Mouse (Mus musculus) cerebral cortex, adult 2 months (tissue): Measurements from ENCODE around the gene Bbc3.

Experiments used
- WGBS: fragments of 180-500 bp; shearing (Covaris S2); methylation state at CpG from one replicate; pipeline ENCODE4 v1.1.7; 2018; 5-methylcytosine and 5-hydroxymethylcytosine counted together

Gene Bbc3

DNA sequence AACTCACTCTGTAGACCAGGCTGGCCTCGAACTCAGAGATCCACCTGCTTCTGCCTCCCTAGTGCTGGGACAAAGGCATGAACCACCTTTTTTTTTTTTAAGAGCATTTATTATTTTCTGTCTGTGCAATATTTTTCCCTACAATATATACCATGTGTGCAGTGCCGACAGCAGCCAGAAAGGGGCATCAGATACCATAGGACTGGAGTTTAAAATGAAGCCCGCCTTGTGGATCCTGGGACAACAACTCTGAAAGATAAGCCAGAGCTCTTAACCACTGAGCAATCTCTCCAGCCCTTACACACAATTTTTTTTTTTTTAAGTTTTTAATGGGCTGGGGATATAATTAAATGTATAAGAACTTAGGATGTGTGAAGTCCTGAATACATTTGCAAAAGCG, 13.8 kb upstream of the Bbc3 start:
- 22% methylated on average over 4 of the region's 4 CpGs for WGBS

DNA sequence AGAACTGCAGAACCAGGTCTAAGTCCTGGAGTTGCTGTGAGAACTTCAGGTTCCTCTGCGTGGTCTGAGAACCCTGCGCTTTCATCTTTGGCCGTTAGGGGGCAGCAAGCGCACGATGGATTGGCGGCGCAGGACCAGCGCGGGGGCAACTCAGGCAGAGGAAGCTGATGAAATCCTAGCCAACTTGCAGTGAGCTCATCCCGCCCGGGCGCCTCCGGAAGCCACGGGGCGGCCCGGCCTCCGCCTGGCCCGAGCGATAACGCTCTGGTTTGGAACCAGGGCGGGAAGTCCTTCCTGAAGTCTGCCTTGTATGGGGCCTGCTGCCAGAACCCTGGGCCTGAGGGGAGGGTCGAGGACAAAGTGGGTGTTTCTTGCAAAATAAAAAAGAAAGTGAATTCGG, 13.4 kb upstream of the Bbc3 start:
- WGBS, result under 1% methylated on average over 23 of the region's 23 CpGs

DNA sequence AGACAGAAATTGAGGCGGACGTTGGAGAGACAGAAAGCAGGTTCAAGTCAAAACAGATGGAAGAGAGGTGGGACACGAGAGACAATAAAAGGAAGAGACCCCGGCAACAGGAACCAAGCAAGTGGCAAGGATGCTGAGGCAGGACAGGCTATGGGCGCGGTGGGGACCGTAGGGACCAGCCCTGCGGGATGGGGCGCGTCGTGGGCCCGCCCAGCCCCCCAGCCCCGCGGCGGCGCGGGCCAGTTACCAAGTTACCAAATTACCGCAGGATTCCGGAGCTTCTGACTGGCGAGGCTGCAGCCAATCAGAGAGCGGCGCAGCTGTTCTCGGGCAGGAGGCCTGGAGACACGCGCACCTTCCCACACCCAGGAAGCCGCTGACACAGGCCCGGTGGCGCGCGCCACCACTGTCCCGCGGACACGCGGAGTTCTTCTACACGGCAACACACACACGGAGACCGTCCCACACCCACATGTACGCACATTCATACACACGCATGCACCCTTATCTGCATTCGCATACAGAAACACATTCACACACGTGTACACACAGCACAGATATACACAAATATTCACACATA, 12.8 kb upstream of the Bbc3 start:
- under 1% methylated on average over 41 of the region's 41 CpGs for WGBS

- WGBS, result 25% methylated on average over 2 of the region's 2 CpGs
Measured at GRCm38 (mm10) chr7:16296146-16296545, 12.0 kb upstream of the Bbc3 start.

- WGBS, result 3% methylated on average over 22 of the region's 22 CpGs
Measured at GRCm38 (mm10) chr7:16296766-16297390, 11.3 kb upstream of the Bbc3 start.

GRCm38 (mm10) chr7:16297616-16298015, 10.6 kb upstream of the Bbc3 start:
- 71% methylated on average over 2 of the region's 2 CpGs for WGBS

DNA sequence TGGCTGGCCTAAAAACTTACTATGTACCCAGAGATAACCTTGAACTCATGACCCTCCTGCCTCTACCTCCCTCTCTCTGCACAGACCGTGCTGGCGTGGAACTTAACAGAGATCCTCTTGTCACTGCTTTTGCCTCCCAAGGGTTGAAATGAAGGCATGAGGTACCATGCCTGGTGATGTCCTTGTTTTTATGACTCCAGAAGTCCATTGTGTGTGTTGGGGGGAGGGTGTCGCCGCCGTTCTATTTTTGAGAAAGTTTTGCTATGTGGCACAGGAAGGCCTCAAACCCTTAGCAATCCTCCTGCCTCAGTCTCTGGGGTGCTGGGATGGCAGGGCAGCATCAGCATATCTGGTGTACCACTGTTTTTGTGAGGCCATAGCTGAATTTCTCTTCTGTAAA, 9.3 kb upstream of the Bbc3 start:
- WGBS, result 77% methylated on average over 5 of the region's 5 CpGs

DNA sequence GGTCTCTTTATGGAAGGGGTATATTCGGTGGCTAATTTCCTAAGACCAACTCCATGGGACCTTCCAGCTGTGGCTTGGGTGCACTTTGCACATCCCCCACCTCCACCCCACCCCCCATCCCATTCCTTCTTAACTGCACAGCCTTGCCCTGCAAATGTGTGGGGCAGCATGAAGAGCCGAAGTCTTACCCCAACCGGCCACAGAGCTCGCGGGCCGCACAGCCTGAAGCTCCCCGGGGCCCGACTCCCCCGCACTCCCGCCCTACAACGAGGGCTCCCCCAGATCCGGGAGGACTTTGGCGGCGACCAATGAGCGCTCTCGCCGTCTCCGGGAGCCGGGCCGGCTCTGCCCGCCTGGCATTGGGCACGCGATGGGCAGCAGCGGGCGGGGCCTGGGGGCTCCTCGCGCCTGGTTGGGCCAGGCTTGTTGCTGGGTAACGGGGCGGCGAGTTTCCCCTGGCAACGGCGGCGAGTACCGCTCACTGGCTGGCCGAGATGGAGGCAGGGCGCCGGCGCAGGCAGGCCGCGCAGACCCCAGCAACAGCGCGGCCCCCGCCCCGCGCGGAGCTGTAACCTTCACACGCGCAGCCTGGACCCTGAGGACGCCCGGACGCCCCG, 8.7 kb upstream of the Bbc3 start:
- WGBS, result under 1% methylated on average over 52 of the region's 52 CpGs

DNA sequence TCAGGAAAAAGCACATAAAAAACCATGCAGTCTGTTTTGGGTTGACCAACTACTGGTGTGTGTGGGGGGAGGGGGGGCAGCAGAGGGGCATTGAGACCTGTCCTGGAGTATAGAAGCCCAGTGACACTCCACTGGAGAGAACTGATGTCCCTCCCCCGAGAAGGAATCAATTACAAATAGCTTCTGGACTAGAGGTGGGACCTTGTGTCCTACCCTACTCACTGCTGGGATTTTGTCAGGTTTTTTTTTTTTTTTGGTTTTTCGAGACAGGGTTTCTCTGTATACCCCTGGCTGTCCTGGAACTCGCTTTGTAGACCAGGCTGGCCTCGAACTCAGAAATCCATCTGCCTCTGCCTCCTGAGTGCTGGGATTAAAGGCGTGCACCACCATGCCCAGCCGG, 1.1 kb upstream of the Bbc3 start:
- WGBS, result 79% methylated on average over 6 of the region's 6 CpGs

GRCm38 (mm10) chr7:16308555-16309317, 543 bp downstream of the Bbc3 start:
- 38% methylated on average over 16 of the region's 16 CpGs for WGBS

DNA sequence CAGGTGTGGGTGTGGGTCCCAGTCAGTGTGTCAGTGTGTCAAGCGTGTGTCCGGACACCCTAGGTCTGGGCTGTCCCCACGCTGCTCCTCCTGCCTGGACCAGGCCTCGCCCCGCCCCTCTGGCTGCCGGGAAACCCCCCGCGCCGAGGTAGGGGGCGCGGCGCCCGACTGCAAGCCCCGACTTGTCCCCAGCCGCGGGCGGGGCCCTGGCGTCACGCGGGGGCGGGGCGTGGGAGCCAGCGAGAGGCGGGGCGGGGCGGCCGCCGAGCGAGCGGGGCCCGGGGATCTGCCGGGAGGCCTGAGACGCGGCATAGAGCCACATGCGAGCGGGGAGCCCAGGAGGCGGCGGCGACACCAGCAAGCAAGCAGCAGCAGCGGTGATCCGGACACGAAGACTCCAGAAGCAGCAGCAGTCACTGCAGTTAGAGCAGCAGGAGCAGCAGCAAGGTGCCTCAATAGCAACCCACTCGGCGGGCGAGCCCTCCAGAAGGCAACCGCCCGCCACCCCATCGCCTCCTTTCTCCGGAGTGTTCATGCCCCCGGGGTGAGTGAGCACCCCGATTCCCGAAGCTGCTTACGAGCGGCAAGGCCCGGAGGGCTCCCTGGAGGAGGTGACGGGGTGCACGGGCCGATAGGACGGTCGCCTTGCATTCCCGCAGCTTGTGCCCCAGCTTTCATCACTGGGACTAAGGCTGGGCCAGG, 1.3 kb downstream of the Bbc3 start:
- WGBS, result 1% methylated on average over 61 of the region's 61 CpGs

- under 1% methylated on average over 43 of the region's 56 CpGs for WGBS
Measured at GRCm38 (mm10) chr7:16310020-16310520, 1.9 kb downstream of the Bbc3 start.

DNA sequence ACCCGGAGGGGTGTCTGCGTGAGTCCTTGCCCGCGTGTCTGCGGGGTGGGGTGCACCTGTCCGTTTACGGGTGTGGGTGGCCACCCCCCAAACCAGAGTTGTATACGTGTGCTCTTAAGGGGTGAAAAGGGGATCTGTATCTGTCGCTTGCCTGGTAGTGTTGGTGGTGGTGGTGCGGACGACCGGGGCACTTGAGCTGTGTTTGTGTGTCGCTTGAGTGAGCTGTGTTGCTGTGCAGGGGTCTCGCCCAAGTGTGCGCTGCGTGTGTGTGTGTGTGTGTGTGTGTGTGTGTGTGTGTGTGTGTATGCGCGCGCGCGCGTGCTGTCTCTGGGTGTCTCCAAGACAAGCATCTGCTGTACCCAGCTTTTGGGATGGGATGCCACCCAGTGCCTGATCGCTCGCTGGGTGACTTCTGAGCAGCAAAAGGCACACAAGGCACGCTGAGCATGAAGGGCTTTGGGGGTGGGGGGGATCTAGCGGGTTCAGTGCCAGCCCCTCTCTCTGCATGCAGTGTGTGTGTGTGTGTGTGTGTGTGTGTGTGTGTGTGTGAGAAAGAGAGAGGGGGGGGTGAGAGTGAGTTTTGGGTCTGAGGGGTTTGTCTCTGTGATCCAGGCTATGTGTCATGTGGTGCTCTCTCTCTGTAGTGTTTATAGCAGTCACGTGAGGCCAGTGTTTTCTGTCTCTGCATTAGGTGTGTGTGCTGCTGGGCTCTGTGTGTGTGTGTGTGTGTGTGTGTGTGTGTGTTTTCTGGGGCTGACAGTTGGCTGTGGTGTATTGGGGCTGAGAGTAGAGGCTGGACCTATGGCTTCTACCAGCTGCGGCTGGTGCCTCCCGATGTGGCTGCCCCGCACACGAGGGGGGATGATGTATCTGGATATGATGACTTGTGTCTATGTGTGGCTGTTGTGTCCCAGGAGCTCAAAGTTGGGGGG, 2.6 kb downstream of the Bbc3 start:
- under 1% methylated on average over 31 of the region's 31 CpGs for WGBS

DNA sequence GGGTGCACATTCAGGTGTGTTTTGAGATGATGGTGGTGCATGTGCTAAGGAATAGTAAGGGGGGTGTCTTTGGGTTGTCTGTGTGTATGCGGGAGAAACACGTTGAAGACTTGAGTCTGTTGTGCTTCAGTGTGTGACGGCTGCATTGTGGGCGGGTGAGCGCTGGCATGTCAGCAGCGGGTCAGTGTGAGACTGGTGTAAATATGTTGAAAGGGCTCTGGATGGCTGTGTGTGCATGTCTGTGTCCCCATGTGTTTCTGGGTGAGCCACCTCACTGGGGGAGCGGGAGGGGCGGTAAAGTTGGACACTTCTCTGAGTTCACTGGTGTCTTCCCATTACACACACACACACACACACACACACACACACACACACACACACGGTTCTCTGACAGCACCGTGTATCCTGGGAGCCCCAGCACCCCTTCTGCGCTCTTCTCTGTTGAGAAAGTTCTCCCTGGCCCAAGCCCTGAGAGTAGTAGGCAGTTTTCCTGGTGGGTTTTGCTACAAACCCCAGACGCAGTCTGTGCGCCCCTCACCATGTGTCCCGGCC, 3.3 kb downstream of the Bbc3 start:
- 2% methylated on average over 14 of the region's 14 CpGs for WGBS

DNA sequence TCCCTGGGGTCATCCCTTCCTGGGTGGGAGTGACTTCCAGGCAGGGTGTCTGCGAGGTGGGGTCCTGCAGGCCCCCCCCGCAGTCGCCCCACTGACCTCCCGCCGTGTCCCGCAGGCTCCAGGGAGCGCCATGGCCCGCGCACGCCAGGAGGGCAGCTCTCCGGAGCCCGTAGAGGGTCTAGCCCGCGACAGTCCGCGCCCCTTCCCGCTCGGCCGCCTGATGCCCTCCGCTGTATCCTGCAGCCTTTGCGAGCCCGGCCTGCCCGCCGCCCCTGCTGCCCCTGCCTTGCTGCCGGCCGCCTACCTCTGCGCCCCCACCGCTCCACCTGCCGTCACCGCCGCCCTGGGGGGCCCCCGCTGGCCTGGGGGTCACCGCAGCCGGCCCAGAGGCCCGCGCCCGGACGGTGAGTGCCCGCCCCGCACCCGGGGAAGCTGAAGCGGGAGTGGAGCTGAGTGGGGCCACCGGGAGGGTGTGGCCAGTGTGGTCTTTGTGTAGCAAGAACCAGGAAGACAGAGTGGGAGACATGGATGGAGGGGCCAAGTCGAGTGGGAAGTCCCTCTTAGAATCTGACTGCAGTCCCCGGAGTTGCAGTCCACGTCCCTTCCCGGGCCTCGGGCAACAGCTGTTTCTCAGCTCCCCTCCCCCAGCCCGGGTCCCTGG, 3.9 kb downstream of the Bbc3 start:
- 1% methylated on average over 49 of the region's 49 CpGs for WGBS

GRCm38 (mm10) chr7:16312672-16313311, 4.6 kb downstream of the Bbc3 start:
- 1% methylated on average over 12 of the region's 12 CpGs for WGBS

GRCm38 (mm10) chr7:16313481-16314220, 5.5 kb downstream of the Bbc3 start:
- under 1% methylated on average over 66 of the region's 66 CpGs for WGBS

DNA sequence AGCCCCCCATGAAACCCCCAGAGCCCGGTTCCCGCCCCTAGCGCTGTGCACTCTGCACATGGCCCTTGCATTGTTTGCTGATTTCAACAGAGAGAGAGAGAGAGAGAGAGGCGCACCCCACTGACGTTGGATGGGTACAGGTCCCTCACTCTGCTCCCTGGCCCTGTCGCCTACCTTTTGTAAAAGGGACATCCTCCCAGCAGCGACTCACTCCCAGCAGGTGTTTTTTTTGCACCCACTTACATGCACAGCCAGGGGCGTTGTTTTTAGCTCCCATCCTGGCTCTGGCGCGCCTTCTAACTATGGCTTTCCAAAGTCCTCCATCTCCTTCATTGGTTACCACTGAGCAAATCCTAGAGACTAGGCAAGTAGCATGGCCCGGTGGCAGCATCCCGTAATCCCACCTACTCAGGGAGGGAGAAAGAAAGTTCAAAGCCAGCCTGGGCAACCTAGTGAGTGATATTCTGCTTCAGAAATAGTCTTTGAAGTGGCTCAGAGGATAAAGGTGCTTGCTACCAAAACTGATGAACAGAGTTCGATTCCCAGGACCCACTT, 6.1 kb downstream of the Bbc3 start:
- WGBS, result 15% methylated on average over 13 of the region's 13 CpGs
